Mouse (Mus musculus): ENCODE measurements around the gene Lefty2. TPM values are rescaled to one million over a fixed set of nuclear protein-coding genes. Genes with fewer than 3 reads are reported as not detected.
"Not testable (repeated sequence)": the region's sequence is repeated elsewhere in the genome, so short reads cannot be mapped to it uniquely, and the experiment has no call there.

The Lefty2 gene
- polyA plus RNA-seq, 1 experiment, result not detected

DNA sequence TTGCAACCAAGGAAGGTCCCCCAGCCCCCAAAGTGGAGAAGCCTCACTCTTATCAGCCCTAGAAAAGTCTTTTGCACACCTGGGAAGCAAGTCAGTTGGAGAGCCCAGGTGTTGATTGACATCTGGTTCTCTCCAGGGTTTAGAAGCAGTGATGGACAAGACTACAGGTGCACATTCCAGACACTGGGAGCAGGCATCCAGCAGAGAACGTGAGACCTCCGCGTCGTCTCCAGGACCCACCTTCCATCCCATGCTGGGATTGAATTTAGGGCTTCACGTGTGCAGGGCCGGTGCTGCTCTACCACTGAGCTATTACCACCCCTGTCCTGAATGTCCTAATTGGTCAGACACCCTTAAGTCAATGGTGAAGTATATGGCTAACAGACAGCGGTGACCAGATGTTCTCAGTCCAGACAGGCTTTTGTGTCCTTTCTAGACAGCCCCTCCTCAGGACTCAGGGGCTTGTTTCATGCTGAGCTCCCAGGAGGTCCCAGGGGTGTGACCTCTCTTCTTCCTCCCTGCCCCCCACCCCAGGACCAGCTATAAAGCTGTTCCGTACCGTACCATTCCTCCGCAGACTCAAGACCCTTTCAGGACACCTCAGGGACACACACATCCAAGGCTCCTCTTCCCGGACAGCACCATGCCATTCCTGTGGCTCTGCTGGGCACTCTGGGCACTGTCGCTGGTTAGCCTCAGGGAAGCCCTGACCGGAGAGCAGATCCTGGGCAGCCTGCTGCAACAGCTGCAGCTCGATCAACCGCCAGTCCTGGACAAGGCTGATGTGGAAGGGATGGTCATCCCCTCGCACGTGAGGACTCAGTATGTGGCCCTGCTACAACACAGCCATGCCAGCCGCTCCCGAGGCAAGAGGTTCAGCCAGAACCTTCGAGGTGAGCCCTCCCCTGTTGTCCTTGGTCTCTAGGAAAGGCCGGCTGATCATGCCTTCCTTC lies 41.8 kb downstream of the Lefty2 start, which contains the start of gene Lefty1:
Lefty1 (plus strand) TSS at position 556 of the 953 bp plus-strand sequence.
- no peaks in the 10 kb centered on the region for H3K4me1 ChIP-seq (ENCODE audit: control insufficient read depth, insufficient read depth, low read length)
- H3K27me3 ChIP-seq (replicated peaks; ENCODE audit: control insufficient read depth, insufficient read depth, low read length), result no peaks in the 10 kb centered on the region
- TF ChIP-seq CTCF (conservative IDR thresholded peaks at IDR 0.05; ENCODE audit: insufficient read depth, insufficient read length, low read depth, low read length), result no peak
- TF ChIP-seq POLR2A (IDR thresholded peaks at IDR 0.05; ENCODE audit: low read depth, low read length), result no peak
- WGBS, result 51% methylated on average over 21 of the region's 21 CpGs
- H3K36me3 ChIP-seq (ENCODE audit: control insufficient read depth, insufficient read depth, low read length), result no peaks in the 10 kb centered on the region
- no peak for DNase-seq
- H3K27ac ChIP-seq (ENCODE audit: insufficient read depth, low read depth, low read length), result no peak within 1 kb of the TSS
- no peak within 1 kb of the TSS for H3K4me3 ChIP-seq (ENCODE audit: insufficient read depth, low read depth, low read length)

- WGBS, result 14% methylated on average over 39 of the region's 41 CpGs
- not testable (repeated sequence) for H3K27ac ChIP-seq (ENCODE audit: insufficient read depth, low read depth, low read length); H3K36me3 ChIP-seq (ENCODE audit: control insufficient read depth, insufficient read depth, low read length); H3K27me3 ChIP-seq (replicated peaks; ENCODE audit: control insufficient read depth, insufficient read depth, low read length); H3K4me1 ChIP-seq (ENCODE audit: control insufficient read depth, insufficient read depth, low read length)
- H3K4me3 ChIP-seq (ENCODE audit: insufficient read depth, low read depth, low read length), result peak overlapping the region; percentile 13
- DNase-seq, result peak; percentile 54
These were observed 43.9 kb downstream of the Lefty2 start for GRCm38 (mm10) chr1:180936610-180937398.

GRCm38 (mm10) chr1:180937631-180938030 lies 44.7 kb downstream of the Lefty2 start:
- H3K27me3 ChIP-seq (replicated peaks; ENCODE audit: control insufficient read depth, insufficient read depth, low read length); H3K27ac ChIP-seq (ENCODE audit: insufficient read depth, low read depth, low read length); H3K4me3 ChIP-seq (ENCODE audit: insufficient read depth, low read depth, low read length); DNase-seq; H3K4me1 ChIP-seq (ENCODE audit: control insufficient read depth, insufficient read depth, low read length); H3K36me3 ChIP-seq (ENCODE audit: control insufficient read depth, insufficient read depth, low read length): not testable (repeated sequence)
- WGBS, result 84% methylated on average over 13 of the region's 13 CpGs

- 86% methylated on average over 2 of the region's 2 CpGs for WGBS
- not testable (repeated sequence) for H3K4me3 ChIP-seq (ENCODE audit: insufficient read depth, low read depth, low read length); H3K27me3 ChIP-seq (replicated peaks; ENCODE audit: control insufficient read depth, insufficient read depth, low read length); H3K4me1 ChIP-seq (ENCODE audit: control insufficient read depth, insufficient read depth, low read length); DNase-seq; H3K27ac ChIP-seq (ENCODE audit: insufficient read depth, low read depth, low read length); H3K36me3 ChIP-seq (ENCODE audit: control insufficient read depth, insufficient read depth, low read length)
These were observed 45.9 kb downstream of the Lefty2 start for GRCm38 (mm10) chr1:180938781-180939180.

GRCm38 (mm10) chr1:180940776-180941460 lies 48.0 kb downstream of the Lefty2 start:
- Histone ChIP-seq H3K36me3 (ENCODE audit: control insufficient read depth, insufficient read depth, low read length) (no peaks in the 10 kb centered on the region), H3K27me3 (replicated peaks; ENCODE audit: control insufficient read depth, insufficient read depth, low read length) (no peaks in the 10 kb centered on the region), H3K4me1 (ENCODE audit: control insufficient read depth, insufficient read depth, low read length) (peaks cover 8% of the 10 kb centered on the region; the same call in 1 of the 2 replicates), H3K4me3 (ENCODE audit: insufficient read depth, low read depth, low read length) (no peak overlapping the region), H3K27ac (ENCODE audit: insufficient read depth, low read depth, low read length) (no peak overlapping the region)
- TF ChIP-seq POLR2A (IDR thresholded peaks at IDR 0.05; ENCODE audit: low read depth, low read length) (no peak), CTCF (conservative IDR thresholded peaks at IDR 0.05; ENCODE audit: insufficient read depth, insufficient read length, low read depth, low read length) (no peak)
- WGBS, result 86% methylated on average over 7 of the region's 7 CpGs
- no peak for DNase-seq

GRCm38 (mm10) chr1:180941726-180942125 lies 48.8 kb downstream of the Lefty2 start:
- Histone ChIP-seq H3K4me1 (ENCODE audit: control insufficient read depth, insufficient read depth, low read length) (peaks cover 11% of the 10 kb centered on the region; the same call in 1 of the 2 replicates), H3K27me3 (replicated peaks; ENCODE audit: control insufficient read depth, insufficient read depth, low read length) (no peaks in the 10 kb centered on the region), H3K36me3 (ENCODE audit: control insufficient read depth, insufficient read depth, low read length) (no peaks in the 10 kb centered on the region), H3K27ac (ENCODE audit: insufficient read depth, low read depth, low read length) (peak overlapping the region; percentile 72), H3K4me3 (ENCODE audit: insufficient read depth, low read depth, low read length) (peak overlapping the region; percentile 75)
- DNase-seq, result no peak
- 9% methylated on average over 18 of the region's 18 CpGs for WGBS
- TF ChIP-seq POLR2A (IDR thresholded peaks at IDR 0.05; ENCODE audit: low read depth, low read length) (no peak), CTCF (conservative IDR thresholded peaks at IDR 0.05; ENCODE audit: insufficient read depth, insufficient read length, low read depth, low read length) (no peak)

Data from kidney, adult 2 months (tissue).